Mouse (Mus musculus): ENCODE results near the gene Nr2f1. TPM values are rescaled to one million over a fixed set of nuclear protein-coding genes. Genes with fewer than 3 reads are reported as not detected.

Gene Nr2f1
- polyA plus RNA-seq (2015; fragmentation: Illumina TruSeq; extraction: RNeasy Lipid Tissue Mini Kit (QIAGEN cat#74804); ENCODE audit: low read depth, low replicate concordance), result 54.5 TPM

GRCm38 (mm10) chr13:78199642-78200160 lies at the start of gene Nr2f1:
Nr2f1 (minus strand) TSS chr13:78199757.

Other genes with a start within 250 kb of the Nr2f1 start
- not detected for gene Pou5f2, start 174.9 kb downstream of the Nr2f1 start, polyA plus RNA-seq (2015; fragmentation: Illumina TruSeq; extraction: RNeasy Lipid Tissue Mini Kit (QIAGEN cat#74804); ENCODE audit: low read depth, low replicate concordance)